Mouse (Mus musculus) lung, embryonic 15.5 days (tissue): ENCODE measurements at regions not wholly inside any gene's neighbourhood (a gene's known extent, or its start where the extent isn't known, plus 50 kb on each side); places are given as distances from the start of the nearest gene placed in this dataset.
A peak's percentile ranks its signal among the peaks of the same experiment; 100 is the strongest.
"Not testable (repeated sequence)": the region's sequence is repeated elsewhere in the genome, so short reads cannot be mapped to it uniquely, and the experiment has no call there.

Experiments
- ATAC-seq: fragments of 200-750 bp; cut with Nextera tagmentation; 2 replicates; pipeline ENCODE4 v1.8.0; 2017; ENCODE audit warnings: moderate number of reproducible peaks, borderline replicate concordance; ENCODE audit not compliant: low FRiP score, low TSS enrichment; ENCODE audit errors: extremely low read depth
- H3K27ac ChIP-seq: fragments of 300-500 bp; sonication (generic); 2 replicates; pipeline ENCODE4 v1.5.1; 2015; ENCODE audit warnings: moderate library complexity, mild to moderate bottlenecking, inconsistent platforms
- H3K27me3 ChIP-seq: fragments of 300-500 bp; sonication (generic); 2 replicates; pipeline ENCODE4 v1.6.1; 2015; ENCODE audit warnings: inconsistent platforms
- H3K36me3 ChIP-seq: fragments of 300-500 bp; sonication (generic); 2 replicates; pipeline ENCODE4 v1.6.1; 2015; ENCODE audit warnings: inconsistent platforms
- H3K4me1 ChIP-seq: fragments of 300-500 bp; sonication (generic); 2 replicates; pipeline ENCODE4 v1.6.1; 2015; ENCODE audit warnings: inconsistent platforms
- H3K4me2 ChIP-seq: fragments of 300-500 bp; sonication (generic); 2 replicates; pipeline ENCODE4 v1.6.1; 2015; ENCODE audit warnings: inconsistent platforms, mild to moderate bottlenecking, moderate library complexity
- H3K4me3 ChIP-seq: fragments of 300-500 bp; sonication (generic); 2 replicates; pipeline ENCODE4 v1.5.1; 2015; ENCODE audit warnings: mild to moderate bottlenecking, inconsistent platforms
- H3K9ac ChIP-seq: fragments of 300-500 bp; sonication (generic); 2 replicates; pipeline ENCODE4 v1.6.1; 2015; ENCODE audit warnings: inconsistent platforms
- H3K9me3 ChIP-seq: fragments of 300-500 bp; sonication (generic); 2 replicates; pipeline ENCODE4 v1.6.1; 2016; ENCODE audit warnings: inconsistent platforms
- WGBS: fragments of 180-500 bp; shearing (Covaris S2); methylation state at CpG from one replicate; pipeline ENCODE4 v1.1.7; 2015; 5-methylcytosine and 5-hydroxymethylcytosine counted together

GRCm38 (mm10) chr1:177501288-177501687, 59.1 kb downstream of the Zbtb18 start:
- Histone ChIP-seq H3K9ac (no peak overlapping the region), H3K27me3 (no peaks in the 10 kb centered on the region), H3K4me2 (no peak overlapping the region), H3K27ac (no peak overlapping the region), H3K36me3 (no peaks in the 10 kb centered on the region), H3K9me3 (no peaks in the 10 kb centered on the region), H3K4me3 (no peak overlapping the region), H3K4me1 (no peaks in the 10 kb centered on the region)
- no peak for ATAC-seq
- 49% methylated on average over 7 of the region's 7 CpGs for WGBS

DNA sequence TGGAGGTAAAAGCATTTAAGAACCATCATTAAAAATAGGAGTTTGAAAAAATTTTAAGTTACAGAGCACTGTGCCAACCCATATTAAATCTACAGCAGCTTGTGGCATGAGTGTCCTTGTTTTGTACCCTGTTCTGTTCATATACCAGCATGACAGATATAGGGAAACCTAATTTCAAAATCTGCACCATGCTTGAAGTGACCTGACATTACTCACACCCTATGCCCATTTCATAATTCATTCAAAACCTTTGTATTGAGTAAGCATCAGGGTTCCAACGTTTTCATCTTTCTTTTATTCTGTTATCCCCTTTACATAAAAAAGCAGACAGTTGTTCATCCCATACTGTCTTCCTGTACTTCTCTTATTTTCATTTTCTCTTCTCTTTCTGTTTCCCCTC, 61.8 kb downstream of the Zbtb18 start:
- H3K9me3 ChIP-seq, result no peaks in the 10 kb centered on the region

DNA sequence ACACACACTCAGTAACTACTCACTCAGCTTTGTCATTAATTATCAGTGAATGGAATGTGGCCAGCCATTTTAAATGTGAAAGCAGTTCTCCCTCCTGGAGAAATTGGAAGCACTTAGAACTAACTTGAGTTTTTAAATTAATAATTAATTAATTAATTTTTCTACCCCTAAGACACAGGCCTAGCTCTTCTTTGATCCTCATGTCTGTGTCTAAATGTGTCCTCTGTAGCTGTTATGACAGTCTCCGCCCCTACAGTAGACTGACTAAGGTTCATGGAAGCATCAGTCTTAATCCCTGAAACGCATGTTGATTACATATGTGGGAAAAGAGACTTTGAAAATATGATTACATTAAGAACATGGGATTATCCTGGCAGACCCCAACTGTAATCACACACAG, 62.6 kb downstream of the Zbtb18 start:
- Histone ChIP-seq H3K9me3 (no peaks in the 10 kb centered on the region), H3K9ac (no peak overlapping the region), H3K4me2 (no peak overlapping the region), H3K4me1 (no peaks in the 10 kb centered on the region), H3K27ac (no peak overlapping the region), H3K36me3 (no peaks in the 10 kb centered on the region), H3K4me3 (no peak overlapping the region), H3K27me3 (no peaks in the 10 kb centered on the region)
- ATAC-seq, result no peak
- WGBS, result 85% methylated on average over 2 of the region's 2 CpGs

More for the DNA sequence above, 61.8 kb downstream of the Zbtb18 start:
- H3K4me2 ChIP-seq, result no peak overlapping the region
- no peak overlapping the region for H3K9ac ChIP-seq
- no peak overlapping the region for H3K27ac ChIP-seq
- no peak for ATAC-seq
- H3K4me3 ChIP-seq, result no peak overlapping the region
- no peaks in the 10 kb centered on the region for H3K36me3 ChIP-seq
- 60% methylated on average over 1 of the region's 1 CpGs for WGBS
- H3K4me1 ChIP-seq, result no peaks in the 10 kb centered on the region
- no peaks in the 10 kb centered on the region for H3K27me3 ChIP-seq

DNA sequence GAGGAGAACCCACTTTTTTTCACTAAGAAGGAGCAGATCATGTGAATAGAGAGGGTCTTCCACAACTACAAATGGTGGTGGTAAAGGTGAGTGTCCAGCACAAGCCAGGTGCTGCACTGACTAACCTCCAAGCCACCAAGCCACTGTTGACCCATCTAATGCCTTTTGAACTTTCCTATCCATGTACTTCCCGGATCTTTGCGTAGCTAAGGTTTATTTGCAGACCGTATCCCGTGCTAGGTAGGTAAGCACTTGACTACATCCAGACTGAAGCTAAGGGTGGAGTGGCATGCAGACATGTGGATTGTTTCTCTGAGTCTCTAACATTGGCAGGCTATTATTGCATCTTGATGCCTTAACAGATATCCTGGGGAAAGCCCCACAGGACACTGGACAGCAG, 65.2 kb downstream of the Zbtb18 start:
- not testable (repeated sequence) for H3K4me1 ChIP-seq, H3K4me2 ChIP-seq, H3K36me3 ChIP-seq, H3K27me3 ChIP-seq, H3K27ac ChIP-seq, H3K9me3 ChIP-seq, H3K4me3 ChIP-seq, H3K9ac ChIP-seq
- ATAC-seq, result peak; percentile 39; the same call in 1 of the 2 replicates
- 54% methylated on average over 4 of the region's 4 CpGs for WGBS

DNA sequence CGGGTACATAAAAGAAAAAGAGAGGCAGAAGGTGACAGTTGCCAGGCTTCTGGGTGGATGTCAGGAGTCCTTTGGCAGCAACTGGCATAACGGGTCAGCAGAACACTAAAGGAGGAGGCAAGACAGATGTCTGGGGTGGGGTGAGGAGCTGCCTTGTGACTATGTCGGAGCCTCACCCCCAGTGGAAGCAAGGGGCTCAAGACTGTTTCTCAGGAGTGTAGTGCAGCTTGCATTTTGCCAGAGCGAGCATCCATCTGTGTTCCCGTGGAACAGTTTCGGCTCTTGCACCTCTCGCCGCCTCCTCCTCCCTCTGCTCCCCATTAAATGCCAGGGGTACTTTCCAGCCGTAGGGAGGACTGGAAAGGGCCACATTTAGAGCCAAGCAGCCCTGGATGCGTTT, 67.6 kb downstream of the Zbtb18 start:
- H3K4me2 ChIP-seq, result no peak overlapping the region
- H3K4me3 ChIP-seq, result no peak overlapping the region
- H3K27me3 ChIP-seq, result no peaks in the 10 kb centered on the region; the same call in 1 of the 2 replicates
- H3K4me1 ChIP-seq, result no peaks in the 10 kb centered on the region
- ATAC-seq, result no peak
- 77% methylated on average over 10 of the region's 10 CpGs for WGBS
- H3K27ac ChIP-seq, result no peak overlapping the region
- no peaks in the 10 kb centered on the region for H3K36me3 ChIP-seq
- no peaks in the 10 kb centered on the region for H3K9me3 ChIP-seq
- H3K9ac ChIP-seq, result no peak overlapping the region

- Histone ChIP-seq H3K27me3 (no peaks in the 10 kb centered on the region; the same call in 1 of the 2 replicates), H3K4me2 (no peak overlapping the region), H3K36me3 (no peaks in the 10 kb centered on the region), H3K9ac (no peak overlapping the region), H3K9me3 (no peaks in the 10 kb centered on the region), H3K4me3 (no peak overlapping the region), H3K27ac (no peak overlapping the region), H3K4me1 (no peaks in the 10 kb centered on the region)
- no peak for ATAC-seq
- WGBS, result 80% methylated on average over 2 of the region's 2 CpGs
Observed at GRCm38 (mm10) chr1:177512116-177512515, 70.0 kb downstream of the Zbtb18 start.

DNA sequence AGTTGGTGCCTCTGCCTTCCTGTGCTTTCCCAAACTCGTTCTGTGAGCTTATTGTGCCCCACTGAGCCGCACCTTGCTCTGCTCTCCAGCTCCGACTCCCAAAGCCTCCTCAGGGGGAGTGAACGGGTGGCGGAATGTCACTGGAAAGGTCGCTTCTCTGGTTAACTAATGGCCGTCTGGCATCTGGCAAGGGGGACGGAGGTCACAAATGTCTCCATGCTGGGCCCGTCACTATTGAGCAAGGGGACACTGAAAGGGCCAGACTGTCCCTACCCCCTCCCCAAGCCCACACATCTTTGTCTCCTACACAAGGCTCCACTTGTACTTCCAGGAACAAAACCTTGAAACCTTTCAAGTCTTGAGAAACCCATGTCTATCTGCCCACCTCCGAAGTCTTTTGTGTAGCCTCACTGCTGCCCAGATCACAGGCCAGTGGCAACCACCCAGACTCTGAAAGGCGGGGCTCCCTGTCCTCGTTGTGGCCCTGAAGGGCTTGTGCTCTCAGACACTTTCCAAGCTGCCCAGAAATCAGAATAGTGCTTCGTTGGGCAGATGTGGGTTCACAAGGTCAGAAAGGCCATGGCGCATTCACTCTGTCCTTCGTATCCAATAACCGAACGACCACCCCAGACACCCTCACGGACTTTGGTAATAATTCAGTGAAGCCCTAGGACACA, 75.9 kb downstream of the Zbtb18 start:
- no peak for ATAC-seq
- Histone ChIP-seq H3K4me3 (no peak overlapping the region), H3K9me3 (no peaks in the 10 kb centered on the region), H3K27ac (no peak overlapping the region), H3K36me3 (no peaks in the 10 kb centered on the region), H3K4me2 (no peak overlapping the region), H3K9ac (no peak overlapping the region), H3K27me3 (no peaks in the 10 kb centered on the region; the same call in 1 of the 2 replicates), H3K4me1 (no peaks in the 10 kb centered on the region)
- WGBS, result 41% methylated on average over 18 of the region's 18 CpGs

DNA sequence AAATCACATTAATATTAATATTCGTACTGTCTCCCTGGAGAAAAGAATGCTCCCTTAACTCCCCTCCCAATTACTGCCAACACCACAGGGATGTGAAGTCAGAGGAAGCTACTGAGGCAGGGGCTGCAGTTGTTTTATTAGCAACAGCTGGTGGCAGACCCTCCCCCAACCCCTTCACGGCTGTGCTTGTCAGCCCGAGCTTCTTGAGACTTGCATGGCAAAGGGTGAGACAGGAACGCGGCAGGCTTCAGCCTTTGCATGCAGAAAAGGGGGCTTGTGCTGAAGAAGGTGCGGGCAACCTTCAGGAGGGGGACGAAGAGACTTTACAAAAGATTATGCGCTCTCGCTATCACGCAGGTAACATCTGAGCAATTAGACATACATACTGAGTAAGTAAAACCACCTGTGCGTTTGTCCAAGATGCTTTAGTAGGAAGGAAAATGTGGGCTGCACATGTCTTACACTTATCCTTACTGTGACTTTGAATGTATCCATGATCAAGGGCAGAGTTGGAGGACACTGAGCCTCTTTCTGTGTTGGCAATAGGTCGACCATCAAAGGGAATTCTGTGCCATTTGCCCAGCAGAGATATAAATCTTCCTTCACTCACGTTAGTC, 76.9 kb downstream of the Zbtb18 start:
- H3K4me2 ChIP-seq, result no peak overlapping the region
- 25% methylated on average over 13 of the region's 13 CpGs for WGBS
- ATAC-seq, result no peak

GRCm38 (mm10) chr1:177521110-177521509, 79.0 kb downstream of the Zbtb18 start:
- Histone ChIP-seq H3K9ac (no peak overlapping the region), H3K4me1 (no peaks in the 10 kb centered on the region), H3K27me3 (no peaks in the 10 kb centered on the region), H3K27ac (no peak overlapping the region), H3K36me3 (no peaks in the 10 kb centered on the region), H3K4me2 (no peak overlapping the region), H3K9me3 (no peaks in the 10 kb centered on the region), H3K4me3 (no peak overlapping the region)
- ATAC-seq, result no peak
- 82% methylated on average over 2 of the region's 2 CpGs for WGBS

More for the DNA sequence above, 76.9 kb downstream of the Zbtb18 start:
- Histone ChIP-seq H3K9ac (no peak overlapping the region), H3K27ac (no peak overlapping the region), H3K27me3 (no peaks in the 10 kb centered on the region; the same call in 1 of the 2 replicates), H3K4me1 (no peaks in the 10 kb centered on the region), H3K9me3 (no peaks in the 10 kb centered on the region), H3K36me3 (no peaks in the 10 kb centered on the region), H3K4me3 (no peak overlapping the region)

- H3K9me3 ChIP-seq, result no peaks in the 10 kb centered on the region
- no peaks in the 10 kb centered on the region for H3K27me3 ChIP-seq
- no peaks in the 10 kb centered on the region for H3K36me3 ChIP-seq
- no peak overlapping the region for H3K27ac ChIP-seq
- no peak overlapping the region for H3K9ac ChIP-seq
- 77% methylated on average over 6 of the region's 6 CpGs for WGBS
- no peak for ATAC-seq
- H3K4me3 ChIP-seq, result no peak overlapping the region
- H3K4me1 ChIP-seq, result no peaks in the 10 kb centered on the region
- H3K4me2 ChIP-seq, result no peak overlapping the region
Observed at GRCm38 (mm10) chr1:177525141-177525540, 83.0 kb downstream of the Zbtb18 start.

DNA sequence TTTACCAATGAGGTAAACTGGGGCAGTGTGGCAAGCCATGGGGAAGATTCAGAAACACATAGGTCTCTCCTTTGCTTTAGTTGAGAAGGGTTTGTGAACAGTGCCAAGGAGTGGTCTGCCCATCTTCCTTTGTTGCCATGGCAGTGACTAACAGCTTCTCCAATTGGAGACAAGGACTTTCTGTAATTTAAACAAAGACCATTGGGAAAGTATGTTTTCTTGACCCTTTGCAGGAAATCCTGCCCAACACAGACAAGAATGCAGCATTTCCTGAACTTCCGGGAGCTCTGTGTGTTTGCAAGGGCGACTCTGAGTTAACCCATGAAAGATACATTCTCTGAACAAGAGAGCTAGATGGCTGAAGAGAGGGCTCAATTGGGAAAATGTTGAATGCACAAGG, 89.6 kb downstream of the Zbtb18 start:
- H3K36me3 ChIP-seq, result no peaks in the 10 kb centered on the region
- H3K4me1 ChIP-seq, result no peaks in the 10 kb centered on the region
- no peak overlapping the region for H3K4me2 ChIP-seq
- 26% methylated on average over 2 of the region's 2 CpGs for WGBS
- H3K27ac ChIP-seq, result no peak overlapping the region
- H3K9me3 ChIP-seq, result no peaks in the 10 kb centered on the region
- H3K27me3 ChIP-seq, result no peaks in the 10 kb centered on the region
- ATAC-seq, result no peak
- H3K9ac ChIP-seq, result no peak overlapping the region
- H3K4me3 ChIP-seq, result no peak overlapping the region

GRCm38 (mm10) chr1:177532656-177533055, 90.5 kb downstream of the Zbtb18 start:
- Histone ChIP-seq H3K27me3 (no peaks in the 10 kb centered on the region), H3K9ac (no peak overlapping the region), H3K27ac (no peak overlapping the region), H3K4me3 (no peak overlapping the region), H3K4me1 (no peaks in the 10 kb centered on the region), H3K4me2 (no peak overlapping the region), H3K9me3 (no peaks in the 10 kb centered on the region), H3K36me3 (no peaks in the 10 kb centered on the region)
- ATAC-seq, result no peak
- WGBS, result 68% methylated on average over 2 of the region's 2 CpGs
